Mouse (Mus musculus): ENCODE measurements around the gene Lbhd2. TPM values are rescaled to one million over a fixed set of nuclear protein-coding genes. Genes with fewer than 3 reads are reported as not detected.

The Lbhd2 gene
- total RNA-seq, 1 experiment, result 0.36 TPM

GRCm38 (mm10) chr12:111438850-111439249, 32.2 kb downstream of the Lbhd2 start:
- in situ Hi-C loops (cut with MboI; ENCODE audit: low sequenced_read_pairs in 2 of 2, unreplicated experiment in 2 of 2), result no loop called here

GRCm38 (mm10) chr12:111440701-111441373, 34.2 kb downstream of the Lbhd2 start:
- H3K9ac ChIP-seq (ENCODE audit: insufficient read depth, low read depth, low read length, poor library complexity, severe bottlenecking), result no peak overlapping the region
- H3K4me3 ChIP-seq (ENCODE audit: insufficient read depth in 1 of 2, low read depth in 1 of 2, low read length in 2 of 2, poor library complexity in 1 of 2, severe bottlenecking in 1 of 2), result no peak overlapping the region
- no peak for DNase-seq (ENCODE audit: low read depth, low spot score)
- H3K4me1 ChIP-seq (ENCODE audit: control insufficient read depth in 2 of 2, insufficient read depth in 2 of 2, low read length in 2 of 2, poor library complexity in 1 of 2), result peaks cover 0 to 5% of the 10 kb centered on the region in 2 experiments; a peak in 2 of 4 replicates
- no peak for TF ChIP-seq CHD2 (IDR thresholded peaks at IDR 0.05; ENCODE audit: low read depth, low read length)
- H3K36me3 ChIP-seq (ENCODE audit: control insufficient read depth, insufficient read depth, low read length, poor library complexity, severe bottlenecking), result no peaks in the 10 kb centered on the region
- H3K9me3 ChIP-seq (ENCODE audit: control insufficient read depth, insufficient read depth, low read depth, low read length), result no peaks in the 10 kb centered on the region
- H3K27ac ChIP-seq (ENCODE audit: insufficient read depth, low read depth, low read length, poor library complexity, severe bottlenecking), result no peak overlapping the region
- in situ Hi-C loops (cut with MboI; ENCODE audit: low sequenced_read_pairs in 2 of 2, unreplicated experiment in 2 of 2), result no loop called here

More at GRCm38 (mm10) chr12:111438850-111439249, 32.2 kb downstream of the Lbhd2 start:
- H3K4me1 ChIP-seq (ENCODE audit: control insufficient read depth in 2 of 2, insufficient read depth in 2 of 2, low read length in 2 of 2, poor library complexity in 1 of 2), result peaks cover 0 to 6% of the 10 kb centered on the region in 2 experiments; a peak in 2 of 4 replicates
- TF ChIP-seq ZNF384 (IDR thresholded peaks at IDR 0.05; ENCODE audit: low read depth, low read length), result no peak
- no peak for TF ChIP-seq CHD2 (IDR thresholded peaks at IDR 0.05; ENCODE audit: low read depth, low read length)
- H3K36me3 ChIP-seq (ENCODE audit: control insufficient read depth, insufficient read depth, low read length, poor library complexity, severe bottlenecking), result no peaks in the 10 kb centered on the region
- no peak overlapping the region for H3K9ac ChIP-seq (ENCODE audit: insufficient read depth, low read depth, low read length, poor library complexity, severe bottlenecking)
- H3K9me3 ChIP-seq (ENCODE audit: control insufficient read depth, insufficient read depth, low read depth, low read length), result no peaks in the 10 kb centered on the region
- DNase-seq (ENCODE audit: low read depth, low spot score), result no peak
- H3K4me3 ChIP-seq (ENCODE audit: insufficient read depth in 1 of 2, low read depth in 1 of 2, low read length in 2 of 2, poor library complexity in 1 of 2, severe bottlenecking in 1 of 2), result no peak overlapping the region
- H3K27ac ChIP-seq (ENCODE audit: insufficient read depth, low read depth, low read length, poor library complexity, severe bottlenecking), result no peak overlapping the region

DNA sequence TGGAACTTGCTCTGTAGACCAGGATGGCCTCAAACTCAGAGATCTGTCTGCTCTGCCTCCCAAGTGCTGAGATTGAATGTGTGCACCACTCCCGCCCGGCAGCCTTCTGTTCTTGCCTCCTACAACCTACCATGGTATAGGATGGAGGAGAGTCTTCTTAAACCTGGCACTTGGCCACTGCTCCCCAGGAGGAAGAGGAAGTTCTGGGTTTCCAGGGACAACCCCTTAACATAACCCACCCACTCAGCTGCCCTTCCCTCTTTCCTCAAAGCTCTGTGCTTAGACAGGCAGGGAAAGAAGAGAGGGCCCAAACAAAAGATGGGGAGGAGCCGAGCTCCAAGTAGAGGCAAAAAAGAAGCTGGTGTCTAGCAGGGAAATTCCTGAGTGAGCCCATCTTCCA, 34.9 kb downstream of the Lbhd2 start:
- in situ Hi-C loops (cut with MboI; ENCODE audit: low sequenced_read_pairs in 2 of 2, unreplicated experiment in 2 of 2), result no loop called here
- no peaks in the 10 kb centered on the region for H3K36me3 ChIP-seq (ENCODE audit: control insufficient read depth, insufficient read depth, low read length, poor library complexity, severe bottlenecking)
- no peak overlapping the region for H3K27ac ChIP-seq (ENCODE audit: insufficient read depth, low read depth, low read length, poor library complexity, severe bottlenecking)
- H3K4me3 ChIP-seq (ENCODE audit: insufficient read depth in 1 of 2, low read depth in 1 of 2, low read length in 2 of 2, poor library complexity in 1 of 2, severe bottlenecking in 1 of 2), result peak overlapping the region in 1 of 2 experiments; percentile 50; a peak in 1 of 4 replicates
- no peak overlapping the region for H3K9ac ChIP-seq (ENCODE audit: insufficient read depth, low read depth, low read length, poor library complexity, severe bottlenecking)
- no peaks in the 10 kb centered on the region for H3K9me3 ChIP-seq (ENCODE audit: control insufficient read depth, insufficient read depth, low read depth, low read length)
- DNase-seq (ENCODE audit: low read depth, low spot score), result no peak
- peaks cover 0 to 5% of the 10 kb centered on the region in 2 experiments; a peak in 2 of 4 replicates for H3K4me1 ChIP-seq (ENCODE audit: control insufficient read depth in 2 of 2, insufficient read depth in 2 of 2, low read length in 2 of 2, poor library complexity in 1 of 2)
- TF ChIP-seq ZC3H11A (IDR thresholded peaks at IDR 0.05; ENCODE audit: borderline replicate concordance, low read depth, low read length), result no peak

DNA sequence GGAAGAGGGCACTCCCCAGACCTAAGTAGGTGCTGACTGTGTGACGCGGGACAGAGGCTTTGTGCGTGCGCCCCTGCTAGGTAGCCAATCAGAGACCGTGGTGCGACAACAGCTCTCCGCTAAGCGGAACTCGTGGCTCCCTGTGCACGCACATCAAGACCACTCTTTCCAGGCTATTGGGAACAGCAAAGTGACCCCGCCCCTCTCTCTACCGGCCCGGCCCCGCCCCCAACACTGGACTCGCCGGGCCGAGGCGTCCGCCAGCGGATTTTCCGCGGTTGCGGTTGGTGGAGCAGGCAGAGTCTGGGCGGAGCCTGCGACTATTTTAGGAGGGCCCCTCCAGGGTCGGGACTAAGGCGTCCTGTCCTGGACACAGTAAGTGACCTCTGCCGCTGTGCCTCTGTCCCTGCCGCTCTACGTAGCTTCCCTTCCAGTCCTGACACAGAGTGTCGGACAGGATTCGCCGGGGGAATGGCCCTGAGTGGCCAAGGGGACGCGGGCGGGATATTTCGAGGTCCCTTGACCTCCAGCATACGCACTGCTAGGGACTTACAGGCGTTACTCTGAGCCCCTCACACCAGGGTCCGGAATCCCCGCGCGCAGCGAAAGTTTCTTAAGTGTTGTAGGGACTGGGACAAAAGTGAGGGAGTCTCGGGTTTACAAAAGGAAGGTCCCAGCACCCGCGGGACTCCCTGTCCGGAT, 35.9 kb downstream of the Lbhd2 start, which contains the start of gene Tnfaip2:
Tnfaip2 (plus strand) TSS at position 161 of the 702 bp plus-strand sequence.
- H3K4me1 ChIP-seq (ENCODE audit: control insufficient read depth in 2 of 2, insufficient read depth in 2 of 2, low read length in 2 of 2, poor library complexity in 1 of 2), result peaks cover 0 to 5% of the 10 kb centered on the region in 2 experiments; a peak in 2 of 4 replicates

DNA sequence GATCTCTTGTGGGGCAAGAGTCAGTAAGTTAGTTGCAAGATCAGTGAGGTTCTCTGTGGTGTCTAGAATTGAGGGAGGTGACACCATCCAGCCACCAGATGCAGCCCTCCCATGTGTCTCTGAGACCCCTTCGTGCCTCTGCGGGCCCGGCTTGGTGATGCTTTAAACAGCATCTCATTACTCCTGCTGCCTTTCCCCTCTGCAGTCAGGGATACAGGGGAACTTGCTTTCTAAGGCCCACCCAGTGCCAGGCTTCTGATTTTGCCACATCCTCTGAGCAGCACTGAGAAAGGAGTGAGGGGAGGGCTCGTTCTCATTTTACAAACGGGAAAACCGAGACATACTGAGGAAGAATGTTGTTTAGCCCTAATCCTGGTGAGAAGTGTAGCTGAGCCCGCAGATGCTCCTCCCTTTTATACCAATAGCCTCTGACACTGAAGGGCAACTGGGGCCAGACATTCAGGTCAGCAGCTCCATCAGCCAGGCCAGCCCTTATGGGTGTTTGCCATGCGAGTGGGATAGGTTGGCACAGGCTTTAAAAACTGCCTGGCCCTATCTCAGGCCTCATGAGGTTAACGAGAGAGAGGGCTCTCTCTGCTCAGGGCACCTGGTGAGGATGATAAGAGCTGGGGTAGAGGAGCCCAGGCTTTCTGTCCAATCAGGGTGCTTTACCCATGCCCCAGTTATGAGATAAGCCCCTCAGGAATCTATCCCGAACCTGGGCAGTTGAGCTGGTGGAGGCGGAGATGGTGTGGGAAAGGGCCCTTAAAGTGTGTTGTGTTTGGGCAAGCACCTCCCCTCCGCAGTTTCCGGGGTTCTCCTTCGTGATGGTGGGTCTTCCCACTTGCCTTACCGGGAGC, 36.6 kb downstream of the Lbhd2 start:
- Histone ChIP-seq H3K9me3 (ENCODE audit: control insufficient read depth, insufficient read depth, low read depth, low read length) (no peaks in the 10 kb centered on the region), H3K4me1 (ENCODE audit: control insufficient read depth in 2 of 2, insufficient read depth in 2 of 2, low read length in 2 of 2, poor library complexity in 1 of 2) (peaks cover 0 to 5% of the 10 kb centered on the region in 2 experiments; a peak in 2 of 4 replicates), H3K4me3 (ENCODE audit: insufficient read depth in 1 of 2, low read depth in 1 of 2, low read length in 2 of 2, poor library complexity in 1 of 2, severe bottlenecking in 1 of 2) (peak overlapping the region in 1 of 2 experiments; percentile 67; a peak in 2 of 4 replicates), H3K27ac (ENCODE audit: insufficient read depth, low read depth, low read length, poor library complexity, severe bottlenecking) (no peak overlapping the region), H3K36me3 (ENCODE audit: control insufficient read depth, insufficient read depth, low read length, poor library complexity, severe bottlenecking) (no peaks in the 10 kb centered on the region), H3K9ac (ENCODE audit: insufficient read depth, low read depth, low read length, poor library complexity, severe bottlenecking) (no peak overlapping the region)
- in situ Hi-C loops (cut with MboI; ENCODE audit: low sequenced_read_pairs in 2 of 2, unreplicated experiment in 2 of 2), result no loop called here
- no peak for DNase-seq (ENCODE audit: low read depth, low spot score)
- TF ChIP-seq MAFK (IDR thresholded peaks at IDR 0.05; ENCODE audit: insufficient read depth, low read depth, low read length), result no peak
- no peak for TF ChIP-seq HCFC1 (IDR thresholded peaks at IDR 0.05; ENCODE audit: borderline replicate concordance, insufficient read depth, low read length)
- no peak for TF ChIP-seq ZC3H11A (IDR thresholded peaks at IDR 0.05; ENCODE audit: borderline replicate concordance, low read depth, low read length)
- TF ChIP-seq ZNF384 (IDR thresholded peaks at IDR 0.05; ENCODE audit: low read depth, low read length), result no peak
- no peak for TF ChIP-seq CHD2 (IDR thresholded peaks at IDR 0.05; ENCODE audit: low read depth, low read length)

More for the DNA sequence above, 35.9 kb downstream of the Lbhd2 start, which contains the start of gene Tnfaip2:
- DNase-seq (ENCODE audit: low read depth, low spot score), result no peak
- H3K27ac ChIP-seq (ENCODE audit: insufficient read depth, low read depth, low read length, poor library complexity, severe bottlenecking), result no peak within 1 kb of the TSS
- H3K9me3 ChIP-seq (ENCODE audit: control insufficient read depth, insufficient read depth, low read depth, low read length), result no peaks in the 10 kb centered on the region
- H3K9ac ChIP-seq (ENCODE audit: insufficient read depth, low read depth, low read length, poor library complexity, severe bottlenecking), result peak within 1 kb of the TSS; percentile 44; the same call in 1 of the 2 replicates
- peak within 1 kb of the TSS; percentile 50 to 67 for H3K4me3 ChIP-seq (ENCODE audit: insufficient read depth in 1 of 2, low read depth in 1 of 2, low read length in 2 of 2, poor library complexity in 1 of 2, severe bottlenecking in 1 of 2)
- TF ChIP-seq CHD2 (IDR thresholded peaks at IDR 0.05; ENCODE audit: low read depth, low read length), result no peak
- no peaks in the 10 kb centered on the region for H3K36me3 ChIP-seq (ENCODE audit: control insufficient read depth, insufficient read depth, low read length, poor library complexity, severe bottlenecking)
- in situ Hi-C loops (cut with MboI; ENCODE audit: low sequenced_read_pairs in 2 of 2, unreplicated experiment in 2 of 2), result no loop called here

All from ES-E14 (cell line).